Mouse (Mus musculus): ENCODE measurements around the gene Olfr462. TPM values are rescaled to one million over a fixed set of nuclear protein-coding genes. Genes with fewer than 3 reads are reported as not detected.

Gene Olfr462
- under 1 TPM; 0.04 to 0.99 TPM for polyA plus RNA-seq (2017; shearing (Covaris generic))

DNA sequence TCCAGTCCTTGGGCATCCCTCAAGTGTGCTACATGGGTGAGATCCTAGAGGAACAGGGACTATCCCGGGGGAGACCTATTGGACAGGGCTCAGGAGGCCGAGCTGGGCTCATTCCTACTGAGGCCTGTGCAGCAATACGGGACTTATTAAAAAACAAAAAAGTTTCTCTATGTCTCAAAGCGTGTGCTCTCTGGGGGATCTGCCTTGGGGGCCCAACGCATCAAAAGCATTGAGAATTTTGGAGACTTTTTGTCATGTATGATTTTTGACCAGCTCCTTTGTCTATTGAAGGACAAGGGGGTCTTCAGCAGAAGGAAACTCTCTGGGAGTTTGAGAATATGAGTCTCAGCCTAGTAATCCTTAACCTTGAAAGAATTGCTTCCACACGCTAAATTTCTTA, at the start of gene Olfr462:
Gene Olfr462 (minus strand): TSS at position 101 of the 400 bp plus-strand sequence.

DNA sequence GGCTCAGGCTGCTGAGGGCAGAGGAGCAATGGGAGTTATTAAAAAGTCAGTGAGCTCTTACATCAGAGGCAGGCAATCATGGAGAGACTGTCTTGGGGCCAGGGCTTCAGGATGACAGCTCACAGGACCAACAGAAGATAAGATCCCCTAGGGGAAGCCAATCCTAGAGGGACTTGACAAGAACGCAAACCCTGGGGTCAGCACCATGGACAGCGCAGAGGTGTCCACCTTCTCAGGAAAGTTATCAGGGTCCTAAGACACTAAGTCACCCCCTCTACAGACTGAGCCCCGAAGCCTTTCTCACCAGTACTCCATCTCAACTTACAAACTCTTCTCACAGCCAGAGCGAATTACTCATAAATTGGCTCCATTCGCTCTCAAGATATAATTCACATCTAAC, 28.9 kb upstream of the Olfr462 start, which contains the start of gene Olfr464:
Gene Olfr464 (minus strand): TSS at position 2 of the 400 bp plus-strand sequence.

DNA sequence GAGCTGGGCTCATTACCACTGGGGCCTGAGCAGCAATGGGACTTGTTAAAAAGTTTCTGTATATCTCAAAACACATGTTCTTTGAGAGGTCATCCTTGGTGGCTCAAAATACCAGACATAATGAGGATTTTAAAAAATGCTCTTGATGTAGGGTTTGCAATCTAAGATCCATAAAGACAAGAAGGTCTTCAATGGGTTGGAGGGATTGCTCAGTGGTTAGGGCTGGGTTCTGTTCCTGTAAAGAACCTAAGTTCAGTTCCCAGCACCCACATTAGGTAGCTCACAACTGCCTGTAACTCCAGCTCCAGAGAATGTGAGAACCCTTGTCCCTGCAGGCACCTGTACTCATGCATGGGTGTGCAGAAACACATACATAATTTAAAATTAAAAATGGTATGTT, 5.2 kb upstream of the Olfr462 start, which contains the start of gene Olfr463:
Gene Olfr463 (minus strand): TSS at position 101 of the 400 bp plus-strand sequence.

DNA sequence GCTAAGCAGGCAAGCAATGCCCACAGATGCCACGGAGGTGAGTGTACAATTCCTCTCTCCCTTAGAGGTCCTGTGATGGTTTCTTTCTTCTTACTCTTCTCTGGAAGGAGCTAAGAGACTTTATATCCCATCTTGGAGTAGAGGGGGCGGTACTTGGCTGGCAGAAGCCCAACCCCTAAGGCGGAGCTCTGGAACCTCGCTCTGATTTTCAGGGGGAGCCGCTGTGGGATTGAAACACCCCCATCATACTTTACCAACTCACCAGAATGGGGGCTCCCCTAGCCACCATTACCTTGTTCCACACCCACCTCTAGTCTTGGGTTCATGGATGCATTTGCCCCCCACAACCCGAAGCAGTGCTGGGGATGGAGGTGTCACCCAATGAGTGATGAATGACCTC, 16.6 kb downstream of the Olfr462 start, which contains the start of gene Epx:
Gene Epx (minus strand): TSS at position 101 of the 400 bp plus-strand sequence.

DNA sequence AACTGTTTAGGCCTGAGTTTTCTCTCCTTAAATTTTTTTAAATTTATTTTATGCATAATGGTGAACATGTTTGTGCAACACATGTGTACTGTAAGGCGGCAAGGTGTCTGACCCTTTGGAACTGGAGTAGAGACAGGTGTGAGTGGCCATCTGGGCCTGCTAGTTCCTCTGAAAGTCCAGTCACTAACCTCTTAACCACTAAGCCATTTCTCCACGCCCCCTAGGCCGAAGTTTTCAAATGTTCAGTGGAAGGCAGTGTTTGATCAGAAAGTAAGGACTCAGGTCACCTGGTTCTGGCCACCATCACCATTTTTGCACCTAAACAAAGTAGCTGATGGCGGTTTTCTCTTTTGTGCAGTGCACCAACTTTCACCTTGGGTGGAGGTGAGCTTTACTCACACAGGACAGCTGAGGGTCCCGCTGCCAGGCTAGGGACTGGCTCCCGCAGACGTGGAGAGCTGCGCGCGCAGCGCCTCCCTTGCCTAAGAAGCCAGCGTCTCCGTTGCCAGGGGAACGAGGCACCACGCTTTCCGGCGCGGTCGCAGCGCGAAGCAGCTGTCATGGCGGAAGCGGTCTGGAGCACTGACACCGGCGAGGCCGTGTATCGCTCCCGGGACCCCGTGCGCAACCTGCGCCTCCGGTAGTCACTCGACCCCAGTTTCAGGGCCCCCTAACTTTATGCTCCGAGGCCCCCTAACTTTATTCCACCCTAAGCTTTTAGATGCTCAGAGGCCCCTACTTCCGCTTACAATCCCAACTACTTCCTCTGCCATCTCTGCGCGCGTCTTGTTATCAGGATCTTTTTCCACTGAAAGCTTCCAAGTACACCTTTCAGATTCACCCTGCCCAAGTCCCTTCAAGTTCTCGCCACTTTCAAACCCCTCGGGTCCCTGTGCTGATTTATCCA, 39.1 kb downstream of the Olfr462 start, which contains the start of gene Mks1:
Gene Mks1 (plus strand): TSS at position 526 of the 907 bp plus-strand sequence.

Other genes starting within 250 kb of the Olfr462 start
- 10 to 100 TPM; 42.6 to 79.4 TPM for gene Rnf43, start 229.5 kb downstream of the Olfr462 start, polyA plus RNA-seq (2017; shearing (Covaris generic))
- 100 to 1,000 TPM; 376 to 391 TPM for gene Supt4a, start 154.7 kb downstream of the Olfr462 start, polyA plus RNA-seq (2017; shearing (Covaris generic))
- gene Tspoap1, start 131.7 kb downstream of the Olfr462 start, polyA plus RNA-seq (2017; shearing (Covaris generic)): 10 to 100 TPM; 13.4 to 17.8 TPM
- gene Mpo, start 98.7 kb downstream of the Olfr462 start, polyA plus RNA-seq (2017; shearing (Covaris generic)): 1 to 10 TPM in 1 of 2 experiments, under 1 TPM in 1; 0.87 to 4.1 TPM
- 10 to 100 TPM in 1 of 2 experiments, 1 to 10 TPM in 1; 2.0 to 13.4 TPM for gene Lpo, start 64.0 kb downstream of the Olfr462 start, polyA plus RNA-seq (2017; shearing (Covaris generic))
- gene Mks1, start 39.1 kb downstream of the Olfr462 start, polyA plus RNA-seq (2017; shearing (Covaris generic)): 10 to 100 TPM in 1 of 2 experiments, 1 to 10 TPM in 1; 9.3 to 15.8 TPM
- gene Epx, start 16.7 kb downstream of the Olfr462 start, polyA plus RNA-seq (2017; shearing (Covaris generic)): under 1 TPM in 1 of 2 experiments, not detected in 1; 0.17 TPM
- gene Olfr463, start 5.1 kb upstream of the Olfr462 start, polyA plus RNA-seq (2017; shearing (Covaris generic)): not detected
- under 1 TPM in 1 of 2 experiments, not detected in 1; 0.12 TPM for gene Olfr464, start 28.7 kb upstream of the Olfr462 start, polyA plus RNA-seq (2017; shearing (Covaris generic))
- 10 to 100 TPM; 15.8 to 22.8 TPM for gene Dynll2, start 95.3 kb upstream of the Olfr462 start, polyA plus RNA-seq (2017; shearing (Covaris generic))
- 100 to 1,000 TPM; 224 to 238 TPM for gene Srsf1, start 155.1 kb upstream of the Olfr462 start, polyA plus RNA-seq (2017; shearing (Covaris generic))
- gene Vezf1, start 176.0 kb upstream of the Olfr462 start, polyA plus RNA-seq (2017; shearing (Covaris generic)): 10 to 100 TPM; 43.4 to 46.9 TPM
- 1 to 10 TPM; 5.4 to 7.1 TPM for gene Cuedc1, start 205.8 kb upstream of the Olfr462 start, polyA plus RNA-seq (2017; shearing (Covaris generic))

Measured in inflammation-experienced regulatory T-cells (primary cell).